Mouse (Mus musculus) hindbrain, embryonic 16.5 days (tissue): ENCODE measurements around the gene 1700028J19Rik. TPM values are rescaled to one million over a fixed set of nuclear protein-coding genes. Genes with fewer than 3 reads are reported as not detected.

Experiments
- ATAC-seq: fragments of 200-750 bp; cut with Nextera tagmentation; 2 replicates; pipeline ENCODE4 v1.8.0; 2017; ENCODE audit warnings: moderate TSS enrichment, moderate library complexity
- H3K27ac ChIP-seq: fragments of 300-500 bp; sonication (generic); 2 replicates; pipeline ENCODE4 v1.5.1; 2014; ENCODE audit warnings: low read depth, mild to moderate bottlenecking, control low read depth, low read length, moderate library complexity
- H3K27me3 ChIP-seq: fragments of 300-500 bp; sonication (generic); replicated peaks from 2 replicates; pipeline ENCODE4 v1.6.1; 2014; ENCODE audit warnings: low read length; ENCODE audit not compliant: control insufficient read depth, insufficient read depth
- H3K36me3 ChIP-seq: fragments of 300-500 bp; sonication (generic); 2 replicates; pipeline ENCODE4 v1.6.1; 2014; ENCODE audit warnings: mild to moderate bottlenecking, low read length, moderate library complexity, mixed read lengths; ENCODE audit not compliant: control insufficient read depth, insufficient read depth
- H3K4me1 ChIP-seq: fragments of 300-500 bp; sonication (generic); 2 replicates; pipeline ENCODE4 v1.6.1; 2014; ENCODE audit warnings: low read depth, low read length; ENCODE audit not compliant: control insufficient read depth, insufficient read depth
- H3K4me2 ChIP-seq: fragments of 300-500 bp; sonication (generic); 2 replicates; pipeline ENCODE4 v1.6.1; 2014; ENCODE audit warnings: mild to moderate bottlenecking, low read length, control low read depth, moderate library complexity
- H3K4me3 ChIP-seq: fragments of 300-500 bp; sonication (generic); 2 replicates; pipeline ENCODE4 v1.5.1; 2014; ENCODE audit warnings: mild to moderate bottlenecking, low read length, control low read depth, moderate library complexity
- H3K9ac ChIP-seq: fragments of 300-500 bp; sonication (generic); 2 replicates; pipeline ENCODE4 v1.6.1; 2014; ENCODE audit warnings: low read depth, mild to moderate bottlenecking, control low read depth, low read length, moderate library complexity
- H3K9me3 ChIP-seq: fragments of 300-500 bp; sonication (generic); 2 replicates; pipeline ENCODE4 v1.6.1; 2014; ENCODE audit warnings: mild to moderate bottlenecking, low read length, moderate library complexity; ENCODE audit not compliant: control insufficient read depth
- WGBS: fragments of 180-500 bp; shearing (Covaris S2); extraction: QIAGEN DNeasy Blood & Tissue Kit; methylation state at CpG from one replicate; pipeline ENCODE4 v1.1.7; 2014; 5-methylcytosine and 5-hydroxymethylcytosine counted together
- polyA plus RNA-seq: library from polyadenylated mRNA; unstranded; fragments of >200 nt; fragmentation: Nextera tagmentation; extraction: Ambion mirVana; gene quantifications from 2 replicates; pipeline ENCODE4 v1.2.1, GENCODE M21; 2015

The 1700028J19Rik gene
- polyA plus RNA-seq, 1 experiment from 2014 or later = 1.7 TPM

DNA sequence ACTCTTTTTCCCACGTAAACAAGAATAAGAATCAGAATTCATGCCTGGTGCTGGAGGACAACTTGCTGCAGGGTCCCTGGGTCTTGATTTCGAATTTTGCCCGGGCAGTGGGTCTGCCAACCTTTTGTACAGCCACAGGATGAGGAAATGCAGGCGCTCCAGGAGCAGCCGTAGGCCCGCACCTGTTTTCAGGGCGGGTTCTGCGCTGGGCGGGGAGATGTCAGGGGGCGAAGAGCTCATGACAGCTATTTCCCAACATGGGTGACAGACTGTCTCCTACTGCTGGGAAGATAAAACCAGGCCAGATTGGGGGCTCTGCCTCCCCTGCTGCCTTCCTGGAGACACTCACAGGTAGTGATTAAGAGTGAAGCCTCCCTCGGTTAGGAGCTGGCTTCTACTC is 27.6 kb upstream of the 1700028J19Rik start:
- no peak overlapping the region for H3K4me2 ChIP-seq
- no peaks in the 10 kb centered on the region for H3K9me3 ChIP-seq
- no peak overlapping the region for H3K27ac ChIP-seq
- H3K36me3 ChIP-seq = no peaks in the 10 kb centered on the region
- H3K9ac ChIP-seq = no peak overlapping the region
- no peak overlapping the region for H3K4me3 ChIP-seq
- H3K27me3 ChIP-seq = peaks cover 3% of the 10 kb centered on the region; the same call in 1 of the 2 replicates
- no peaks in the 10 kb centered on the region for H3K4me1 ChIP-seq
- no peak for ATAC-seq
- WGBS = 41% methylated on average over 11 of the region's 11 CpGs

DNA sequence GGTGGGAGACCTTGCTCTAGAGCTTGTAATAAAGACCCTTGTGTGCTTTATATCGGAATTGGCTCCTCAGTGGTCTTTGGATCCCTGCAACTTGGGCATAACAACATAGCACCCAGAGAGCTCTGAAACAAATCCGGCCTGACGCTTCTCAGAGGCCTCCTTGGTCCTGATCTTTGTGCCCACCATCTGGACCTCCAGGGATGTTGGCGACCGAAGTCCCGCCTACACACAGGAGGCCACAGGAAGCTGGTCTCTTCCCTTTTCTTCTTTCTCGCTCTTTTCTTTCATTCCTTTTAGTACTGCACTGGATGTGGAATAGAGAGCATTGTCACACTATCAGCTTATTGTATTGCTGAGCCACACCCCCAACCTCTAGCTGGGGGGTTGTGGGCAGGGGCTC is 27.0 kb upstream of the 1700028J19Rik start:
- Histone ChIP-seq H3K4me3 (no peak overlapping the region), H3K9ac (no peak overlapping the region), H3K36me3 (no peaks in the 10 kb centered on the region), H3K9me3 (no peaks in the 10 kb centered on the region), H3K27ac (no peak overlapping the region), H3K4me1 (no peaks in the 10 kb centered on the region), H3K4me2 (no peak overlapping the region), H3K27me3 (peaks cover 3% of the 10 kb centered on the region; the same call in 1 of the 2 replicates)
- 57% methylated on average over 7 of the region's 7 CpGs for WGBS
- ATAC-seq = no peak

DNA sequence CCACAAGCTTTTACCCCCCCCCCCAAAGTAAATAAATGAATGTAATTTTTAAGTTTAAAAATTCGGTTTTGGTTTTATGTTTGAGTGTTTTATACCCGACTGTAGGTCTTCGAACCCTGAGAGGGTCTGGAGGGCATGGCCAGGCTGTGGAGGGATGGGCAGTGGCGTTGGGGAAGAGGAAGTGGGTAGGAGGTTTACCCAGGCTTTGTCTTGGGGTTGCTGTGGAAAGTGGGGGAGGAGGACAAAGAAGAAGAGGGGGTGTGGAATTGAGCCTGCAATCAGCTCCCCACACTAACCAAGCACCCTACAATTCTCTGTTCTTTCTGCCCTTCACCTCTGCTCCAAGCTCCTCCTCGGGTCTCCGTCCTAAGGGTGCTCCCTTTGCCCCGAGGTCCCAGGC is 26.1 kb upstream of the 1700028J19Rik start:
- Histone ChIP-seq H3K4me2 (no peak overlapping the region), H3K4me3 (no peak overlapping the region), H3K27me3 (peaks cover 5% of the 10 kb centered on the region; the same call in 1 of the 2 replicates), H3K9me3 (no peaks in the 10 kb centered on the region), H3K36me3 (no peaks in the 10 kb centered on the region), H3K27ac (no peak overlapping the region), H3K4me1 (no peaks in the 10 kb centered on the region), H3K9ac (no peak overlapping the region)
- no peak for ATAC-seq
- WGBS = 89% methylated on average over 7 of the region's 7 CpGs

DNA sequence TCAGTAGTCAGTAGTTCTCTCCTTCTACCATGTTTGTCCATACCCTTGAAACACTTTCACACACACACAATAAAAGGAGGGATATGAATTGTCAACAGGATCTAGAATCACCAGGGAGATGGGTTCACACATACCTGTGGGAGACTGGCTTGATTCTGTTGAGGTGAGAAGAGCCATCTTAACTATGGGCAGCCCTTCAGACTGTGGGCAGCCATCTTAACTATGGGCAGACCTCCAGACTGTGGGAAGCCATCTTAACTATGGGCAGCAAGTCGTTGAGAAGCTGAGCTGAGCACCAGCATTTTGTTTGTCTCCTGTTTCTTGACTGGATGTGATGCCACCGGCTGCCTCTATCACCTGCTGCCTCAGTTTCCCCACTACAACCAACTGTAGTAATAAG is 24.8 kb upstream of the 1700028J19Rik start:
- no peak overlapping the region for H3K9ac ChIP-seq
- 0 out of 2 replicates have a peak, but pooled peaks have one; percentile 41 for ATAC-seq

DNA sequence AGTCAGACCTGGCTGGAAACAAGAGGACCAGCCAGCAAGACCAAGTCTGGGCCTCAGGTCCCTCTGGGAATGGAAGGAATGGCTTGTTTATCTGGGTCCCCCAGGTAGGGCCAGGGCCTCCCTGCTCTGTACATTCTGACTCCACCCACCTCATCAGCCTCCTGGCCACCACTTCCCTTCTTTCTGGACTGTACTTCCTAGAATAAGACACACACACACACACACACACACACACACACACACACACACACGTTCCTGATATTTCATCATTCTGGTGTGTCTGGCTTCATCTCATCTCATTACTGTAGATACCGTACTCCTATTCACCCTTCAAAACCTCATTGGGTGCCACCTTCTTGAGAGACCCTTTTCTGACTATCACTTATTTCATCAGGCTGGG is 22.9 kb upstream of the 1700028J19Rik start:
- Histone ChIP-seq H3K27ac (no peak overlapping the region), H3K4me3 (no peak overlapping the region), H3K27me3 (peaks cover 5% of the 10 kb centered on the region; the same call in 1 of the 2 replicates), H3K9me3 (no peaks in the 10 kb centered on the region), H3K9ac (no peak overlapping the region), H3K4me2 (no peak overlapping the region), H3K36me3 (no peaks in the 10 kb centered on the region), H3K4me1 (no peaks in the 10 kb centered on the region)
- 86% methylated on average over 2 of the region's 2 CpGs for WGBS
- no peak for ATAC-seq

More for the DNA sequence above, 24.8 kb upstream of the 1700028J19Rik start:
- 68% methylated on average over 2 of the region's 2 CpGs for WGBS
- Histone ChIP-seq H3K4me2 (no peak overlapping the region), H3K27me3 (peaks cover 5% of the 10 kb centered on the region; the same call in 1 of the 2 replicates), H3K9me3 (no peaks in the 10 kb centered on the region), H3K27ac (no peak overlapping the region), H3K36me3 (no peaks in the 10 kb centered on the region), H3K4me1 (no peaks in the 10 kb centered on the region), H3K4me3 (no peak overlapping the region)

DNA sequence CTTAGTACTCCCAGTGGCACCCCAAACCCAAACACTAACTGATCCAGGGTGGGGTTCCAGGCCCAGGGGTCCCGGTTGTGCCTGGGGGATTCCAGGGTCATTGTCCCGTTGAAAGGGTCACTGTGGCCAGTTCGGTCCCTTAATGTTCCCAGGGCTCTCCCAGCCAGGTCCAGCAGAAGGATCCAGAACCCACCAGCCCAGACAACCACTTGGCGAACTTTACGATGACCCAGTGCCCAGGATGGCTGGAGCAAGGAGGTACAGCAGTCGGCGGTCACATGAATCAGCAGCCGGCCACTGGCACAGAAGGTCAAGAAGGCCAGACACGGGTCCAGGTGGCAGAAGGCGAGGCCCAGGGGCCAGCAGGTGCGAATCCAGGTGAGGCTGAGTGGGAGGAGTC is 21.6 kb upstream of the 1700028J19Rik start:
- no peak overlapping the region for H3K4me3 ChIP-seq
- peaks cover 3% of the 10 kb centered on the region for H3K4me1 ChIP-seq
- no peak overlapping the region for H3K9ac ChIP-seq
- H3K36me3 ChIP-seq = no peaks in the 10 kb centered on the region
- H3K4me2 ChIP-seq = no peak overlapping the region
- no peaks in the 10 kb centered on the region for H3K9me3 ChIP-seq
- ATAC-seq = no peak
- peaks cover 2% of the 10 kb centered on the region; the same call in 1 of the 2 replicates for H3K27me3 ChIP-seq
- H3K27ac ChIP-seq = no peak overlapping the region
- WGBS = 84% methylated on average over 11 of the region's 11 CpGs

DNA sequence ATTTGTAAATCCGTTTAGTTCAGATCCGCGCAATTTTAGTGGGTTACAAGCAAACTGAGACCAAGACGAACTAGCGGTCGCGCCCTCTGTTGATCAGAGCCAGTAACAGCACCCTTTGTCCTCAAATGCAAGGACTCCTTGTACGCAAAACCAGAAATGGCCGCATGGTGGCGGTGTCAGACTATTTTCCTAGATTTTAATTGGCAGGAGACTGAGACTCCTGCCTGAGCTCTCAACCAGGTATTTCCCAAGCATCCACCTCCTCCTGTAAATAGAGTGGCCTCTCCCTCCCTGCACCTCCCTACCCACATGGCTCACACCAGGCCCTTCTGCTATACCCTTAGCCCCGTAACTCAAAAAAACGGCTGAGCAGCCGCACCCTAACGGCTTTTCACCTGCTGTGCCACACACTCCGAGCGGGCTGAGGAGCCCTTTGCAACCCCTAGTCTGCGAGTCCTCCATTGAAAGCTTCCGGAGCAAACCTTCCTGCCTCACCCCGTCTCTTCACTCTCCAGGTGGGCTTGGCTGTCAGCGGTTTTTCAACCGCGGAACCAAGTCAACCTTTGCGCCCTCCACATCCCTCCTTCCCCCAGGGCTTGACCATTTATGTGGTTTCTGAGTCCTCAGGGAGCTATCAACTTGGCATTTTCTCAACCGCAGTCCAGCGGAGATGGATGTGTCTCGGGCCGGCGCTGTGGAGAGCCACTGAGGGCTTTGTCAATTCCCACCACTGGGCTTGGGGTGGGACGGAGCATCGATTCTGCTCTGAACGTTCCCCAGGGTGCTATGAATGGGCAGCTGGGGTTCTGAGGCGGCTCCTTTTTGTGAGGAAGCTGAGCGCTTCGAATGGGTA is 16.5 kb upstream of the 1700028J19Rik start:
- ATAC-seq = peak; percentile 91

DNA sequence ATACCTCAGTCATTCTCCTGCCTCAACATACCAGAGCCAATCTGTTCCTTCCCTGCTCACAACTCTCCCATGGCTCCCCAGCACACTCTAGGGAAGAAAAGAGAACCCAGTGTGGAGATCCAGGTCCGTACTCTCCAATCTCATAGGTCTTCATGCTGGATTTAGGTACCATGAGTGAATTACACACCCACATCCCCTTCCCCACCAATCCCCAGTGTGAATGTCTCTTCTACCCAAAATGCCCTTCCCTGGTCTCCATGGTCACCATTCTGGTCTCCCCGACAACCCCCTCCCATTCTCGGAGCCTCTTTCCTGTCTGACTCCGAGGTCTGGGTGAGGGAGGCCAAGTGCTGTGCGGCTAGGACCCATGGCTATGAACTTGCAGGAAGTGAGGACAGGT is 14.7 kb upstream of the 1700028J19Rik start, which contains the start of gene Gm15517:
Gene Gm15517, plus strand, starts transcription at position 301 of the 400 bp plus-strand sequence.
- ATAC-seq = no peak
- Histone ChIP-seq H3K4me1 (peaks cover 7% of the 10 kb centered on the region), H3K27me3 (0 out of 2 replicates have a peak, but pooled peaks cover 2% of the 10 kb centered on the region), H3K36me3 (no peaks in the 10 kb centered on the region), H3K27ac (no peak within 1 kb of the TSS), H3K9me3 (no peaks in the 10 kb centered on the region), H3K4me2 (no peak within 1 kb of the TSS), H3K4me3 (no peak within 1 kb of the TSS), H3K9ac (no peak within 1 kb of the TSS)
- WGBS = 36% methylated on average over 5 of the region's 5 CpGs

More for the DNA sequence above, 16.5 kb upstream of the 1700028J19Rik start:
- Histone ChIP-seq H3K27me3 (peaks cover 4% of the 10 kb centered on the region; the same call in 1 of the 2 replicates), H3K36me3 (no peaks in the 10 kb centered on the region), H3K27ac (peak overlapping the region; percentile 62; the same call in 1 of the 2 replicates), H3K9me3 (no peaks in the 10 kb centered on the region), H3K4me1 (peaks cover 7% of the 10 kb centered on the region), H3K4me2 (peak overlapping the region; percentile 72), H3K9ac (peak overlapping the region; percentile 58), H3K4me3 (peak overlapping the region; percentile 41)
- 2% methylated on average over 34 of the region's 34 CpGs for WGBS

DNA sequence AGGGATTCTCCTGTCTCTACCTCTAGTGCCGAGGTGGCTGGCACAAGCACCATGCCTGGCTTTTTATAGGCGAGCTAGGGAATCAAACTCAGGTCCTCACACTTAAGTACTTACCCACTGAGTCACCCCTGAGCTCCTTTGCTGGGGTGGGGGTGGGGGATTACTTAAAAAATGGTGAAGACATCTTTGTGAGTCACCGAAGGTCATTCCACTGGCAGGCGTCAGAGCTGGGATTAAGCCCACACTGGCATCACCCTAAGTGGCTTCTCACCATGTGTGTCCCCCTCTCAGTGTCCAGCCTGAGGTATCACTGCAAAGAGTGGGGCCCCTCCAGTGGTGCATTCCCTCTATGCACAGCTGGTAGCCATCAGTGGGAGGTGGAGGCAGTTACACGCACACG is 13.9 kb upstream of the 1700028J19Rik start:
- no peak overlapping the region for H3K27ac ChIP-seq
- no peak for ATAC-seq
- WGBS = 82% methylated on average over 6 of the region's 6 CpGs
- no peak overlapping the region for H3K4me2 ChIP-seq
- H3K4me3 ChIP-seq = no peak overlapping the region
- peaks cover 7% of the 10 kb centered on the region for H3K4me1 ChIP-seq
- H3K36me3 ChIP-seq = no peaks in the 10 kb centered on the region
- H3K27me3 ChIP-seq = 0 out of 2 replicates have a peak, but pooled peaks cover 2% of the 10 kb centered on the region
- no peaks in the 10 kb centered on the region for H3K9me3 ChIP-seq
- no peak overlapping the region for H3K9ac ChIP-seq
